Mouse (Mus musculus) midbrain, embryonic 11.5 days (tissue): Measurements from ENCODE around the gene Pnlip. TPM values are rescaled to one million over a fixed set of nuclear protein-coding genes. Genes with fewer than 3 reads are reported as not detected.

Source experiments
- ATAC-seq: fragments of 200-750 bp; cut with Nextera tagmentation; 2 replicates; pipeline ENCODE4 v1.8.0; 2017; ENCODE audit warnings: moderate TSS enrichment, moderate library complexity; ENCODE audit not compliant: low FRiP score
- DNase-seq: peaks from one replicate; pipeline ENCODE4 v3.0.0; 2015; ENCODE audit warnings: low spot score; ENCODE audit errors: missing footprints
- H3K27ac ChIP-seq: fragments of 300-500 bp; sonication (generic); 2 replicates; pipeline ENCODE4 v1.5.1; 2014; ENCODE audit warnings: low read depth, low read length
- H3K27me3 ChIP-seq: fragments of 300-500 bp; sonication (generic); 2 replicates; pipeline ENCODE4 v1.6.1; 2014; ENCODE audit warnings: mild to moderate bottlenecking, low read length, moderate library complexity, mixed read lengths; ENCODE audit not compliant: control insufficient read depth, insufficient read depth
- H3K36me3 ChIP-seq: fragments of 300-500 bp; sonication (generic); 2 replicates; pipeline ENCODE4 v1.6.1; 2014; ENCODE audit warnings: mild to moderate bottlenecking, low read length, moderate library complexity, mixed read lengths; ENCODE audit not compliant: control insufficient read depth, insufficient read depth
- H3K4me1 ChIP-seq: fragments of 300-500 bp; sonication (generic); 2 replicates; pipeline ENCODE4 v1.6.1; 2014; ENCODE audit warnings: low read length; ENCODE audit not compliant: control insufficient read depth, insufficient read depth
- H3K4me2 ChIP-seq: fragments of 300-500 bp; sonication (generic); 2 replicates; pipeline ENCODE4 v1.6.1; 2014; ENCODE audit warnings: mild to moderate bottlenecking, moderate library complexity
- H3K4me3 ChIP-seq: fragments of 300-500 bp; sonication (generic); 2 replicates; pipeline ENCODE4 v1.5.1; 2014; ENCODE audit warnings: low read depth, low read length
- H3K9ac ChIP-seq: fragments of 300-500 bp; sonication (generic); 2 replicates; pipeline ENCODE4 v1.6.1; 2014; ENCODE audit warnings: low read length
- H3K9me3 ChIP-seq: fragments of 300-500 bp; sonication (generic); 2 replicates; pipeline ENCODE4 v1.6.1; 2016; ENCODE audit warnings: low read length; ENCODE audit not compliant: control insufficient read depth
- WGBS: fragments of 180-500 bp; shearing (Covaris S2); extraction: QIAGEN DNeasy Blood & Tissue Kit; methylation state at CpG from one replicate; pipeline ENCODE4 v1.1.7; 2014; 5-methylcytosine and 5-hydroxymethylcytosine counted together
- polyA plus RNA-seq: library from polyadenylated mRNA; unstranded; fragments of >200 nt; fragmentation: Nextera tagmentation; extraction: Ambion mirVana; gene quantifications from 2 replicates; pipeline ENCODE4 v1.2.1, GENCODE M21; 2014

Gene Pnlip
- polyA plus RNA-seq, 1 experiment from 2014 or later = not detected

- Histone ChIP-seq H3K9ac (no peak overlapping the region), H3K9me3 (no peaks in the 10 kb centered on the region), H3K36me3 (no peaks in the 10 kb centered on the region), H3K4me2 (no peak overlapping the region), H3K4me3 (no peak overlapping the region), H3K4me1 (no peaks in the 10 kb centered on the region), H3K27ac (no peak overlapping the region), H3K27me3 (no peaks in the 10 kb centered on the region)
- ATAC-seq = no peak
- DNase-seq = no peak
- 87% methylated on average over 4 of the region's 4 CpGs for WGBS
These were observed 52.3 kb downstream of the Pnlip start for GRCm38 (mm10) chr19:58704556-58704955.

GRCm38 (mm10) chr19:58708611-58709010 lies 56.3 kb downstream of the Pnlip start:
- Histone ChIP-seq H3K27ac (no peak overlapping the region), H3K9ac (no peak overlapping the region), H3K36me3 (no peaks in the 10 kb centered on the region), H3K4me2 (no peak overlapping the region), H3K9me3 (no peaks in the 10 kb centered on the region), H3K4me3 (no peak overlapping the region), H3K27me3 (no peaks in the 10 kb centered on the region), H3K4me1 (no peaks in the 10 kb centered on the region)
- DNase-seq (no peak), ATAC-seq (no peak)
- 70% methylated on average over 3 of the region's 3 CpGs for WGBS

- no peaks in the 10 kb centered on the region for H3K4me1 ChIP-seq
- ATAC-seq = no peak
- H3K4me2 ChIP-seq = no peak overlapping the region
- H3K4me3 ChIP-seq = no peak overlapping the region
- H3K36me3 ChIP-seq = no peaks in the 10 kb centered on the region
- no peak overlapping the region for H3K9ac ChIP-seq
- H3K9me3 ChIP-seq = no peaks in the 10 kb centered on the region; the same call in 1 of the 2 replicates
- no peaks in the 10 kb centered on the region for H3K27me3 ChIP-seq
- DNase-seq = no peak
- 90% methylated on average over 4 of the region's 4 CpGs for WGBS
- H3K27ac ChIP-seq = no peak overlapping the region
These were observed 65.6 kb downstream of the Pnlip start for GRCm38 (mm10) chr19:58717925-58718324.

- Histone ChIP-seq H3K9me3 (no peaks in the 10 kb centered on the region; the same call in 1 of the 2 replicates), H3K4me3 (no peak overlapping the region), H3K4me1 (no peaks in the 10 kb centered on the region), H3K27me3 (no peaks in the 10 kb centered on the region), H3K27ac (no peak overlapping the region), H3K4me2 (no peak overlapping the region), H3K9ac (no peak overlapping the region), H3K36me3 (no peaks in the 10 kb centered on the region)
- DNase-seq = no peak
- no peak for ATAC-seq
These were observed 68.1 kb downstream of the Pnlip start for GRCm38 (mm10) chr19:58720439-58720838.

- H3K9me3 ChIP-seq = no peaks in the 10 kb centered on the region; the same call in 1 of the 2 replicates
- H3K4me2 ChIP-seq = no peak overlapping the region
- no peaks in the 10 kb centered on the region for H3K27me3 ChIP-seq
- no peak overlapping the region for H3K9ac ChIP-seq
- no peak overlapping the region for H3K4me3 ChIP-seq
- H3K27ac ChIP-seq = no peak overlapping the region
- 85% methylated on average over 5 of the region's 5 CpGs for WGBS
- ATAC-seq (no peak), DNase-seq (no peak)
- no peaks in the 10 kb centered on the region for H3K36me3 ChIP-seq
- no peaks in the 10 kb centered on the region for H3K4me1 ChIP-seq
These were observed 74.3 kb downstream of the Pnlip start for GRCm38 (mm10) chr19:58726551-58726950.

- no peak overlapping the region for H3K27ac ChIP-seq
- WGBS = 82% methylated on average over 5 of the region's 5 CpGs
- H3K27me3 ChIP-seq = no peaks in the 10 kb centered on the region
- no peaks in the 10 kb centered on the region for H3K4me1 ChIP-seq
- H3K9ac ChIP-seq = no peak overlapping the region
- H3K36me3 ChIP-seq = no peaks in the 10 kb centered on the region
- ATAC-seq = no peak
- no peaks in the 10 kb centered on the region for H3K9me3 ChIP-seq
- H3K4me2 ChIP-seq = no peak overlapping the region
- no peak overlapping the region for H3K4me3 ChIP-seq
- no peak for DNase-seq
These were observed 75.5 kb downstream of the Pnlip start for GRCm38 (mm10) chr19:58727756-58728155.

GRCm38 (mm10) chr19:58728445-58729031 lies 76.2 kb downstream of the Pnlip start, which contains the start of gene Pnliprp1:
Gene Pnliprp1 (plus strand): TSS chr19:58728887.
- no peaks in the 10 kb centered on the region for H3K4me1 ChIP-seq
- no peak for ATAC-seq
- H3K4me2 ChIP-seq = no peak within 1 kb of the TSS
- no peaks in the 10 kb centered on the region for H3K36me3 ChIP-seq
- DNase-seq = no peak
- 64% methylated on average over 5 of the region's 5 CpGs for WGBS
- H3K9ac ChIP-seq = no peak within 1 kb of the TSS
- H3K27ac ChIP-seq = no peak within 1 kb of the TSS
- H3K27me3 ChIP-seq = no peaks in the 10 kb centered on the region
- H3K9me3 ChIP-seq = no peaks in the 10 kb centered on the region
- H3K4me3 ChIP-seq = no peak within 1 kb of the TSS

Other genes with a start within 250 kb of the Pnlip start
- 26.7 and 28.5 TPM in 2 replicates for gene Gfra1, start 196.6 kb upstream of the Pnlip start, polyA plus RNA-seq
- gene Ccdc172, start 140.5 kb upstream of the Pnlip start, polyA plus RNA-seq = not detected in 2 replicates
- 0.48 TPM in 1 of 2 replicates, not detected in the other for gene Pnliprp1, start 76.4 kb downstream of the Pnlip start, polyA plus RNA-seq
- not detected in 2 replicates for gene Pnliprp2, start 107.2 kb downstream of the Pnlip start, polyA plus RNA-seq
- gene 1700019N19Rik, start 142.0 kb downstream of the Pnlip start, polyA plus RNA-seq = not detected in 2 replicates